Mouse (Mus musculus) small intestine, adult 2 months (tissue): ENCODE results near the gene Rbbp6.

ENCODE experiments used
- CTCF ChIP-seq: fragments of 200-500 bp; IDR thresholded peaks from 2 replicates; pipeline ENCODE4 v1.5.1; 2012; ENCODE audit warnings: low read depth, mild to moderate bottlenecking, control low read depth, inconsistent platforms, low read length, moderate library complexity, mixed read lengths; ENCODE audit not compliant: insufficient replicate concordance, insufficient read length; ENCODE audit errors: extremely low read depth
- POLR2A ChIP-seq: fragments of 200-500 bp; IDR thresholded peaks from 2 replicates; pipeline ENCODE4 v1.6.1; 2012; ENCODE audit warnings: low read depth, mild to moderate bottlenecking, control low read depth, inconsistent platforms, low read length, moderate library complexity

GRCm38 (mm10) chr7:122965386-122965785, at the start of gene Rbbp6:
- no peak for TF ChIP-seq POLR2A
- TF ChIP-seq CTCF = no peak
